Mouse (Mus musculus) heart, postnatal 0 days (tissue): ENCODE measurements around the gene Mael.

Source experiments
- CTCF ChIP-seq: IDR thresholded peaks from 2 replicates; pipeline ENCODE4 v1.5.1; 2016; ENCODE audit warnings: antibody characterized with exemption, control low read depth, low read depth
- EP300 ChIP-seq: IDR thresholded peaks from 2 replicates; pipeline ENCODE4 v1.6.1; 2016; ENCODE audit warnings: antibody characterized with exemption, low read depth

DNA sequence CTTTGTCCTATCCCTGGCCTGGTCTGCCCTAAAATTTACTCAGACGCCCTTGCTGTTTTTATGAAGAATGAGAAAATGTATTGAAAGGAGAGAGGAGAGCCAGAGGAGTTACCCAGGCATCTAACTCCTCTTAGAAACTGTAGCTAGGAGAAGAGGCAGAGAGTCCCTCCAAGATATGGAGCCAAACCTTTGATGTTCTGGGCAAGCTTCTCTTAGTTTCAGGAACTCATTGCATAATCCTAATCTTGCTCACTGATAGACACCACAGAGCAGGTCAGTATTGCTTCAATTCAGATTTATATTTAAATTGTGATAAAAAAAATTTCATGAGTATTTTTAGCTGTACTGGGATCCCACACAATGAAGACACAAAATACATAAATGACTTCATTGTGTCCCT, 42.7 kb upstream of the Mael start:
- TF ChIP-seq CTCF (no peak), EP300 (no peak)
